Mouse (Mus musculus): ENCODE results near the gene Arhgap31.

The Arhgap31 gene

DNA sequence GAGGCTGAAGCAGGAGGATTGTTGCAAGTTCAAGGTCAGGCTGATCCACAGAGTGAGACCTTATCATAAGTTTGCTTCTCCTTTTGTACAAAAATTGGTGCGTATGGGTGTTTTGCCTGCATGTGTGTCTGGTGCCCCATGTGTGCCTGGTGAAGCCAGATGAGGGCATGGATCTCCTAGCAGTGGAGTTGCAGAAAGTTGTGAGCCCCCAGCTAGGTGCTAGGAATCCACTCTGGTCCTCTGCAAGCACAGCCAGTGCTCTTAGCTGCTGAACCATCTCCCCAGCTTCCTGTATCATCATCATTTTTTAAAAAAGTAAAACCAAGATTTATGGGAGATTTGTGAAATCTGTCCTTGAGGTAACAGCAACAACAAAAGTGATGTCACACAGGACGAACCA is 116.4 kb downstream of the Arhgap31 start:
- POLR2A ChIA-PET = interaction anchor here in 2 of 4 experiments (0.6 to 5.3 kb wide), 15 partner anchors 10 to 255 kb away, joined by 3 to 22 read pairs (median 4); partner anchors contain the start of gene Timmdc1 (in 1 of the 2)

DNA sequence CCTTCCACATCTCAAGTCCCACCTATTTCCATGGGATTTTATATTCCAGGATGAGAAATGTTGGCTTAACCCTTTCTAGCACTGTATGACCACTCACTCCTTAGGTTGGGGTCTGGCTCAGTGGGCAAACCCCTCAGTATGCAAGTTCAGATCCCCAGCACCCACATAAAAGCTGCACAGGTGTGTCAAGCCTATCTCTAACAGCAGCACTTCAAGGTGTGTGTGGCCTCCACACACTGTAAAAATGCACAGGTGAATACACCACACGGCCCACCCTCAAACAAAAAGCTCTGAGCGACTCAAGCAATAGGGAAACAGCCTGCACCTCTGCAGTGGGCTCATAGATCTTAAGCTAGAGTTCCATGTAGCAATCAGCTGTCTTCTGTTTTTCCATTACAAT is 117.0 kb downstream of the Arhgap31 start:
- ChIA-PET CTCF (no interaction called here), POLR2A (interaction anchor here in 2 of 4 experiments (0.6 to 11.8 kb wide), 15 partner anchors 9 to 99 kb away, joined by 3 to 96 read pairs (median 4); partner anchors contain the start of gene Timmdc1 (in 1 of the 2))

More for the DNA sequence above, 116.4 kb downstream of the Arhgap31 start:
- CTCF ChIA-PET = no interaction called here

DNA sequence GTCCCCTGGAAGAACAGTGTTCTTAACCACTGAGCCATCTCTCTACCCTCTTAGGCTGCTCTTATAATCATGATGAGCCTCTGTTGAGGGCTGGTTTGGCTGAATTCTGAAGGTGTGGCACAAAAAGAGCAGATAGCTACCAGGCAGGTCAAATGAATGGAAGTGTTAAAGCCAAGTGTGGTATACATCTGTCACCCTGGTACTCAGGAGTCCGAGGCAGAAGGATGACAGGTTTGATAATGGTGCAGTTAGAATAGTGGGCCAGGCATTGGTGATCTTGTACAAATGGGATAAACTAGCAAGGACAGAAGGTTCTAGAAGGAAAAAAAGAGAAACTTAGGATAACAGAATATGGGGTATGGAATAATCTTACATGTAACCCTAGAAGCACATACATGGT is 118.6 kb downstream of the Arhgap31 start:
- ChIA-PET CTCF (interaction anchor here in 1 of 4 experiments (0.6 kb wide), 1 partner anchor 15 kb away, joined by 4 read pairs; no protein-coding TSS in a partner anchor), POLR2A (interaction anchor here in 2 of 4 experiments (1.0 to 11.8 kb wide), 18 partner anchors 9 to 75 kb away, joined by 3 to 96 read pairs (median 6); partner anchors contain the start of gene Timmdc1 (in 2 of the 2))

GRCm38 (mm10) chr16:38592946-38593345 is 120.1 kb downstream of the Arhgap31 start:
- ChIA-PET CTCF (no interaction called here), POLR2A (interaction anchor here in 2 of 4 experiments (1.0 to 11.8 kb wide), 18 partner anchors 9 to 70 kb away, joined by 3 to 96 read pairs (median 6); partner anchors contain the start of gene Timmdc1 (in 1 of the 2))

- ChIA-PET POLR2A (interaction anchor here in 3 of 4 experiments (0.6 to 11.8 kb wide), 19 partner anchors 9 to 69 kb away, joined by 3 to 96 read pairs (median 6); partner anchors contain the start of genes Timmdc1 (in 1 of the 3) and Tmem39a (in 1 of the 3)), CTCF (interaction anchor here in 2 of 4 experiments (0.6 to 1.3 kb wide), 4 partner anchors 8 to 120 kb away, joined by 3 to 4 read pairs (median 4); no protein-coding TSS in a partner anchor)
Measured at GRCm38 (mm10) chr16:38592026-38592678, 120.9 kb downstream of the Arhgap31 start.

DNA sequence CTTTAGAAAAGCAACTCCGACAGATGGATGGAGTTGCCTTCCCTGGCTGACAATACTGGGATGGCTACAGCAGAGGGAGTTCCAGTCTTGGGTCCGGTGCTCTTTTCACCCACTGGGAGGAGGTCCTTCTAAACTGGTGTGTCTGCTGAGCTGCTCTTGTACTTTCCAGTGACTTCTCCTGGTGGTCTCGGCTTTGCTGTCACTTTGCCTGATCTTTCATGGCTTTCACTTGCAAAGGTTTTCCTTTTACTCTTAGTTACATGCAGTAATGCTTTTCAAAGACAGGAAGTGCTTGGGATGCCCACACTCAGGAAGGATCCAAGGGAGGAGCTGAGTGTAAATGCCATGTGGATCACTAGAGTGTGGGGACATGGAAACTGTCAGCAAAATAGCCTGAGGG is 121.6 kb downstream of the Arhgap31 start:
- ChIA-PET POLR2A (interaction anchor here in 3 of 4 experiments (0.6 to 11.8 kb wide), 20 partner anchors 9 to 68 kb away, joined by 3 to 96 read pairs (median 7); partner anchors contain the start of genes Timmdc1 (in 1 of the 3) and Tmem39a (in 1 of the 3)), CTCF (interaction anchor here in 1 of 4 experiments (0.6 to 1.3 kb wide), 3 partner anchors 22 to 121 kb away, joined by 3 to 4 read pairs (median 4); no protein-coding TSS in a partner anchor)

GRCm38 (mm10) chr16:38587572-38587971 is 125.5 kb downstream of the Arhgap31 start:
- ChIA-PET POLR2A (interaction anchor here in 3 of 4 experiments (0.8 to 11.8 kb wide), 18 partner anchors 9 to 65 kb away, joined by 3 to 96 read pairs (median 8); partner anchors contain the start of genes Timmdc1 (in 2 of the 3), Poglut1 (in 1 of the 3) and Tmem39a (in 1 of the 3)), CTCF (interaction anchor here in 1 of 4 experiments (0.6 kb wide), 2 partner anchors 60 to 169 kb away, joined by 3 read pairs; no protein-coding TSS in a partner anchor)

DNA sequence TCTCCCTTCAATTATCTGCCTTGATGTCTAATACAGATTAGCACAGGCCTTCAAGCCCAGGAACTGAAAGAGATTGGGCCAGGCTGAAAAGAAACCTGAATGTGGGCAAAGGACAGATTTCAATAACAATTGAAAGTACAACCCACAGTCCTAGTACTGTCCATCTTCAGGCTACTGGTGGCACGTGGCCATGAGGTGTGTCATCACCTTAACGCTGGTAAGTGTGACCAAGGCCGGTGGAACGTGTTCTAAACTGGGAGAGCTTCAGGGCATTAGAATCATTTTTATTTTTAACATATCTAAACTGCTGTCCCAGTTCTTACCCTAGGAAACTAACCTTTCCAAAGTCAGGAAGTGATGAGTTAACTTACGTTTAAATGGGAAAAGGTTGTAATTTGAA is 125.9 kb downstream of the Arhgap31 start:
- POLR2A ChIA-PET = interaction anchor here in 3 of 4 experiments (0.8 to 11.8 kb wide), 19 partner anchors 9 to 64 kb away, joined by 3 to 96 read pairs (median 7); partner anchors contain the start of genes Timmdc1 (in 2 of the 3), Poglut1 (in 1 of the 3) and Tmem39a (in 1 of the 3)
- CTCF ChIA-PET = interaction anchor here in 1 of 4 experiments (0.6 kb wide), 2 partner anchors 59 to 170 kb away, joined by 3 read pairs; no protein-coding TSS in a partner anchor

DNA sequence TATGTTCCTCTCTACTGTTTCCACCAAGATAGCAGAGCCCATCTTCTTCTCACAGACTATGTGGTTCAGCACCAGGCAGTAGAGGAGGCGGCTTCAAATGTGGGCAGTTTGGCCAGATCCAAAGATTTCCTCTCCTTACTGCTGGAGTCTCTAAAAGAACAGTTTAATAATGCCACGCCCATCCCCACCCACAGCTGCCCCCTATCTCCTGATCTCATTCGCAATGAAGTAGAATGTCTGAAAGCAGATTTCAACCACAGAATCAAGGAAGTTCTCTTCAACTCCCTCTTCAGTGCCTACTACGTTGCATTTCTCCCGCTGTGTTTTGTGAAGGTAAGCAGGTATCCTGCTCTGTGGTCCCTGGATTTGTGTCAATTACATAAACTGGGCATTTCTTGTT is 127.9 kb downstream of the Arhgap31 start:
- POLR2A ChIA-PET = interaction anchor here in 2 of 4 experiments (0.8 to 11.8 kb wide), 31 partner anchors 7 to 139 kb away, joined by 3 to 96 read pairs (median 5); partner anchors contain the start of genes Timmdc1 (in 2 of the 2) and Tmem39a (in 2 of the 2)
- CTCF ChIA-PET = interaction anchor here in 2 of 4 experiments (0.9 to 1.1 kb wide), 2 partner anchors 18 to 79 kb away, joined by 3 to 4 read pairs; no protein-coding TSS in a partner anchor

GRCm38 (mm10) chr16:38584761-38585160 is 128.3 kb downstream of the Arhgap31 start:
- CTCF ChIA-PET = interaction anchor here in 3 of 4 experiments (0.5 to 1.4 kb wide), 4 partner anchors 16 to 814 kb away, joined by 3 to 4 read pairs (median 4); no protein-coding TSS in a partner anchor
- POLR2A ChIA-PET = interaction anchor here (0.9 to 11.8 kb wide), 33 partner anchors 7 to 139 kb away, joined by 3 to 96 read pairs (median 6); partner anchors contain the start of genes Timmdc1 (in 3 of the 4) and Tmem39a (in 2 of the 4)

- ChIA-PET CTCF (interaction anchor here in 1 of 4 experiments (1.2 kb wide), 1 partner anchor 12 kb away, joined by 3 read pairs; no protein-coding TSS in a partner anchor), POLR2A (interaction anchor here in 3 of 4 experiments (0.7 to 9.2 kb wide), 20 partner anchors 8 to 87 kb away, joined by 3 to 129 read pairs (median 10); partner anchors contain the start of genes Tmem39a (in 2 of the 3) and Poglut1 (in 1 of the 3))
Measured at GRCm38 (mm10) chr16:38571481-38571880, 141.6 kb downstream of the Arhgap31 start.

GRCm38 (mm10) chr16:38568192-38568591 is 144.9 kb downstream of the Arhgap31 start:
- ChIA-PET CTCF (interaction anchor here in 3 of 4 experiments (0.5 to 2.3 kb wide), 16 partner anchors 10 to 244 kb away, joined by 3 to 9 read pairs (median 4); partner anchors contain the start of genes Poglut1 (in 1 of the 3), Timmdc1 (in 1 of the 3) and Tmem39a (in 1 of the 3)), POLR2A (interaction anchor here (0.5 to 17.6 kb wide), 30 partner anchors 10 to 479 kb away, joined by 3 to 651 read pairs (median 6); partner anchors contain the start of genes Poglut1 (in 3 of the 4), Timmdc1 (in 2 of the 4), Tmem39a (in 2 of the 4) and Gsk3b (in 1 of the 4))

GRCm38 (mm10) chr16:38563516-38563915 is 149.6 kb downstream of the Arhgap31 start:
- ChIA-PET CTCF (interaction anchor here in 1 of 4 experiments (0.7 kb wide), 1 partner anchor 12 kb away, joined by 5 read pairs; no protein-coding TSS in a partner anchor), POLR2A (interaction anchor here in 3 of 4 experiments (0.9 to 19.6 kb wide), 16 partner anchors 8 to 117 kb away, joined by 3 to 651 read pairs (median 12); partner anchors contain the start of genes Poglut1 (in 2 of the 3) and Timmdc1 (in 1 of the 3))

- ChIA-PET CTCF (interaction anchor here in 2 of 4 experiments (0.8 to 1.1 kb wide), 4 partner anchors 11 to 57 kb away, joined by 3 to 4 read pairs (median 3); no protein-coding TSS in a partner anchor), POLR2A (interaction anchor here (0.7 to 19.6 kb wide), 33 partner anchors 9 to 475 kb away, joined by 3 to 651 read pairs (median 6); partner anchors contain the start of genes Poglut1 (in 3 of the 4), Timmdc1 (in 2 of the 4) and Adprh (in 1 of the 4))
Measured at GRCm38 (mm10) chr16:38562968-38563327, 150.1 kb downstream of the Arhgap31 start.

DNA sequence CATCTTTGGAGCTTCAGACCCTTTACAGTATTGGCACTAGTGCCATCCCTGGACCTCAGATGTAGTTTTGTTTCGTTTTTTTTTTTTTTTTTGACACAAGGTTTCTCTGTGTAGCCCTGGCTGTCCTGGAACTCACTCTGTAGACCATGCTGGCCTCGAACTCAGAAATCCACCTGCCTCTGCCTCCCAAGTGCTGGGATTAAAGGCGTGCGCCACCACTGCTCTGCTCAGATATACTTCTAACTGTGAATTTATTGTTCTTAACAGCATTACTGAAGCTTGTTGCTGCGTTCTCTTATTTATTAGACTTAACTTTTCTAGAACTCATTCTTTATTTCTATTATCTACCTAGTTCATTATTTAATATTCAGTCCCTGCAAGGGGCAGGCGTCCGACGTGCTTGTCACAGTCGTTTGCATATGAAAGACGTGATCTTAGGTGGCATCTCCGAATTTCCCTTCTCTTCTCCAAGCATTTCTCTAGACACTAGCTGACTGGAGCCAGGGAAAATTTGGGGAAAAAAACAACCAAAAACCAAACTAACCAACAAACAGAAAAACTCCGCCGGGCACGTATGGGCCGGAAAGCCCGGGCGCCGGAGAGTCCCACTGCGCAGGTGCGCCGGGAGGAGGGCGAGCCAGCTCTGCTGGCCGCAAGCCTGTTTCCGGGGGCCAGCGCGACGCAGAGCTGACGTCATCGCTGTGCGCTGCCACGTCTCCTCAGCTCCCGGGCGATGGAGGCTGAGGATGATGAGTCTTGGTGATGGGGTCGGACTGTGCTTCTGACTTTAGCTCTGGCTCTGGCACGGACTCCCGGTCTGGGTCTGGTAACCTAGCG is 150.7 kb downstream of the Arhgap31 start:
- ChIA-PET CTCF (interaction anchor here in 3 of 4 experiments (0.6 to 1.1 kb wide), 7 partner anchors 11 to 57 kb away, joined by 3 to 7 read pairs (median 3); no protein-coding TSS in a partner anchor), POLR2A (interaction anchor here (0.6 to 19.6 kb wide), 38 partner anchors 10 to 474 kb away, joined by 3 to 651 read pairs (median 5); partner anchors contain the start of genes Poglut1 (in 3 of the 4), Timmdc1 (in 2 of the 4) and Adprh (in 1 of the 4))

GRCm38 (mm10) chr16:38558221-38558748 is 154.8 kb downstream of the Arhgap31 start, which contains the start of gene Tmem39a:
Gene Tmem39a, plus strand, starts transcription at chr16:38558698.
- ChIA-PET CTCF (interaction anchor here in 2 of 4 experiments (0.6 to 1.3 kb wide), 2 partner anchors 10 to 84 kb away, joined by 4 to 5 read pairs; no protein-coding TSS in a partner anchor), POLR2A (interaction anchor here (0.6 to 19.6 kb wide), 25 partner anchors 9 to 805 kb away, joined by 3 to 651 read pairs (median 6); partner anchors contain the start of genes Poglut1 (in 3 of the 4), Timmdc1 (in 2 of the 4) and Gsk3b (in 1 of the 4))
